Mouse (Mus musculus): ENCODE measurements around the gene Dnaaf1.

Dnaaf1 gene

DNA sequence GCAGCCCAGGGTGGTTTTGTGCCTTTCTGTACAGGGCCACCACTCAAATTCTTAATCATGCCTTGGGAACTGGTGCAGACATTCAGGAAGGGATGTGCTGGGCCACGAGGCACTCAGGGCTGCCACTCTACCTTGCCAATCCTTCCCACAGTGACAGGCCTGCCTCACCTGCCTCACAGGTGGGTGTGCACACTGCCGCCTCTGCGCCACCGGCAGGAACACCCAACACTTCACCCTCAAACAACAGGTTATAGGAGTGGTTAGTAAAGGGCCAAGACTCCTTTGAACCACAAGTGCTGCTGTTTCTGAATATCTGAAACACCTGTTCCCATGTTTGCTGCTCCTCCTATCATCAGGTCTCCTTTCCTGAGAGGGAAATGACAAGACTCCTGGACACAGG is 2.6 kb upstream of the Dnaaf1 start:
- DNase-seq = no peak

GRCm38 (mm10) chr8:119575366-119575726 is 311 bp downstream of the Dnaaf1 start:
- no peak for DNase-seq

DNA sequence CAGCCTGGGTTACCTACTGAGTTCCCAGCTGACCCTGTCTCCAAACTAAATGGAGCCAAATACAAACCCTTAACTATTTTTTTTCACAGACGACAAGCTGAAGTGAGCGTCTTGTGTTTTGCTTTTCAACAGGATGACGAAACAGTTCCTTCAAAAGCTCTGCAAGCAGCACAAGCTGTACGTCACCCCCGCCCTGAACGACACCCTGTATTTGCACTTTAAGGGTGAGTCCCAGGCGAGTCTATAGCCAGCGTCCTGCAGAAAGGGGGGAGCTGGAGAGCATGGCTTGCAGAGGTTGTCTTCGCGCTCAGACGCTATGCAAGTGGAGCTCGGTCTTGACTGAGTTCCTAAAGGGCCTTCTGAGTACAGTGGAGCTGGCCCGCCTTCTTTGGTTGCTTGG is 4.1 kb downstream of the Dnaaf1 start:
- DNase-seq = no peak

DNA sequence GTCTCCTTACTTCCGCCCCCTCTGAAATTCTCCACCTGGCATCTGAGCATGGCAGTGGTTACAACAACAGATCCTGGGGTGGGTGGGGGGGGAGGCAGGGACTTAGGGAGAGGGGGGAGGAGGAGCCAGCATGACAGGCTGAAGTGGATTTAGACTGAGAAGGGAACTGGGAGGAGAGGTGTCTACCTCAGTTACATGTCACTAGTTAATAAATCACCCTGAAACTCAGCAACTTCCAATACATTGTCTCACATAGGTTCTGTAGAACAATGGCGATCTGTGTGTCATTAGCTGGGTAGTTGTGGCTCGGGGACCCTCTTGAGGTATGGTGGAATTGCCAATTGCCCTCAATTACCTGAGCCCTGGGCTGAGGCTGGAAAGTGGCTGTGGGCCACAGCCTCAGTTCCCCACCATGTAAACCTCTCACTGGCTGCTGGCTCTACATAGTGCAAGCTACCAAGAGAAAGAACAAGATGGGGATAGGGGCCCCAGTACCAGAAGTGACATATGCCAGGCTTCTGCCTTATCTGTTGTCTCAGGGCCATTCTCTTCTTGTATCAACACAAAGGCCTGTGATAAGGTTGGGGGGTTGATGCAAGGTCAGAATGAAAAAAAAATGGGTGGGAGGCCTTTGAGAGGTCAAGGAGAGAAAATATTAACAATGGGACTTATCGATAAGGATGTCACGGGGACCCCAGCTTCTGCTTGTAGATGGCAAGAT is 5.6 kb downstream of the Dnaaf1 start:
- DNase-seq = no peak

DNA sequence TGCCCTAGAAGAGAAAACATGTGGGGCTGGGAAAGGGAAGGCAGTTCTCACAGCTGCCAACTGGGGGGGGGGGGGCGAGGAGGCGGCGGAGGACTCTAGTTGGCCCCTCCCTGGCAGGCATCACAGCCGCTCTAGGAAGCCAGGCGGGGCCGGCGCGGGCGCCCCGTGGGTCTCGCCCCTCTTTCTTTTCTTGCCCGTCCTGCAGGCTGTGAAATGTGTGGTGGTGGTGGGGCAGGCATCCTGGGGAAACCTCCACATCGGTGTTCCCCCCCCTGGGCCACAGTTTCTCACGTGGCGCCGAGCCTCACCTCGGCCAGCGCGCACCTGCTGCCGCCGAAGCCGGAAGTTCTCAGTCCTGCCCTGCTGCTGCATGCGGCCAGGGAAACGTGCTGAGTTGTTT is 10.9 kb downstream of the Dnaaf1 start:
- peak in 1 of 2 experiments; percentile 9 for DNase-seq

DNA sequence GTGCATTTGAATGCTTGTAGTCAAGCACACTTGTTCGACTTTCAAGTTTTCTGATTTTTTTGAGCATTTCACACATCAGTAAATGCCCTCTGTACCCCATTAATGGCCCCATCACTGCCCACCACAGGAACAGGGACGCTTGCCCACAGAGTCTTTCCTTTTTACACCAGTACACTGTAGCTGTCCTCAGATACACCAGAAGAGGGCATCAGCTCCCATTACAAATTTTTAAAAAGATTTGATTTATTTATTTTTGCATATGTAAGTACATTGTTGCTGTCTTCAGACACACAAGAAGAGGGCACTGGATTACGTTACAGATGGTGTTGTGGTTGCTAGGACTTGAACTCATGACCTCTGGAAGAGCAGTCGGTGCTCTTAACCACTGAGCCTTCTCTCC is 13.3 kb downstream of the Dnaaf1 start:
- DNase-seq = no peak

DNA sequence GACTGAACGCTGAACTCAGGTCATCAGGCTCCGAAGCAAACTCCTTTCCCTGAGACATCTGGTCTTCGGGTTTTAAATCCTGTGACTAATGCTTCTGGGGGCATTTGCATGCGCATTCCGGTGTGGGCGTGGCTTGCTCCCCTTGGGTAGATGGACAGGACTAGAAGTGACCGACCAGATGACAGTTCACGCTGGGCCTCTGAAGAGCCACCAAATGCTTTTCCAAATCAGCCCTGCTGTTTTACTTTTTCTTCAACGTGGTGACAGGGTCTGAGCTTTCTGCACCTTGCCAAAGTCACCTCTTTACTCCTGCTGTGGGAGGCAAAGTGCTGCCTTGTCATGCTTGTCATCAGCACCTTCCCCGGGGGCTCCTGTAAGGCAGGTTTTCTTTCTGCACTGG is 13.8 kb downstream of the Dnaaf1 start:
- no peak for DNase-seq

DNA sequence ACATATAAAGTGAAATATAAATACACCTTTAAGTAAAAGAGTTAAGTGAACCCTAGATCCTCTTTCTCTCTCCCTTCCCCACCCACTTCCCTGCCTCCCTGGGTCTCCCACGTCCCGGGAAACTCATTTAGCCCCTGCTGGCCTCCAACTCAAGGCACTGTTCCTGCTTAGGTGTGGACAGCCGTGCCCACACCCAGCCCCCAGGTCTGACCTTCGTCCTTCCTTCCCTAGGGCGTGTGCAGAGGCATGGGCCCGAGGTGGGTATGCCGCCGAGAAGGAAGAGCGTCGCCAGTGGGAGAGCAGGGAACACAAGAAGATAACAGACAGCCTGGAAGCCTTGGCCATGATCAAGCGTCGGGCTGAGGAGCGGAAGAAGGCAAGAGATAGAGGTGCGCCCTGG is 15.3 kb downstream of the Dnaaf1 start:
- no peak for DNase-seq

DNA sequence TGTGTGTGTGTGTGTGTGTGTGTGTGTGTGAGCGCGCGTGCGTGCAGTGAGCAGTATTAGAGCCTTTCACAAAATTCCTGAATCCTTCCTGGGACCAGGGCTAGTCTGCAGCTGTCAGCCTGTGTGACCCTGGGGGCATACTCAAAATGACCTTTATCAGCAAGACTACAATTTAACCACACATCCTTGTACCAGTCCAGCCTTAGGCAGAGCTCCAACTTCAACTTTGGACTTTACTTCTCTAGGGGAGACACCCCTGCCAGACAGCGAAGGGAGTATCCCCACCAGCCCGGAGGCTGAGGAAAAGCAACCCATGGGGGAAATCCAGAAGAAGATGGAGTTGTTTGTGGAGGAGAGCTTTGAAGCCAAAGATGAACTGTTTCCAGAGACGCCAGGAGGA is 16.4 kb downstream of the Dnaaf1 start:
- no peak for DNase-seq

DNA sequence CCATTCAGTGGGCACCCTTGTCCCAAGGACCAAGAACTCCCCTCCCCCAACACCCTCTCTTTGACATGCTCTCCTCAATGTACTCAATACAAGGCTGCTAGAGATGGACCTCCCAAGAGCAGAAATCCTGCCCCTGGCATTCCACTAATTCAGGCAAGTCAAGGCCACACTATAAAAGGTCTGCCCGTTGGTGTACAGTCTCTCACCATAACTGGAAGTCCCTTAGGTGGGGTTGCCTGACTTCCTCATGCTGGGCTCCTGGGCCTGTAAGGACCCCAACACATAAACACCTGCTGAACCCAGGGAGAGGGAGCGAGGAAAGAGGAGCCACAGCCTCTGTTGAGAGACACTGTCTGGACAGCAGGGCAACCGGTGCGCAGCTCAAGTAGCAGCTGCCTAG is 28.7 kb downstream of the Dnaaf1 start:
- DNase-seq = no peak

DNA sequence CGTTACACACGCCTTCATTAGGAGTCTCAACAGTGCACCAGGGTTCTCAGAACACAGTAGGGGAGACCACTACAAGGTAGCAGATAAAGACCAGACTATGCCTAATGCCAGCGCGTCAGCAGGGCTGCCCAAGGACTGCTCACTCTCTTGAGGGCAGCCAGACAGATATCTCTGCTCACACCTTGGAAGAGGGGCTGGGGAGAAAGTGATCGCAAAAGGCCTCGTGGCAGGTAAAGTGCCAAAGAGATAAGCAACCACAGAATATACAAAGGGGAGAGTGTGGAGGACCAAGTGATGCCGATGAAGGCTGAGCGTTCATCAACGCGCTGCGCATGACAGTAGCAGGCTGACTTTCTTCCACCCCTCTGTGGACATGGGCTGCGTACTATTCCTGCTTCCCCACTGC is 29.4 kb downstream of the Dnaaf1 start:
- DNase-seq = no peak

GRCm38 (mm10) chr8:119604996-119605395 is 30.0 kb downstream of the Dnaaf1 start, which contains the start of gene Taf1c:
Gene Taf1c (minus strand): TSS chr8:119605222.
- peak; percentile 97 for DNase-seq

GRCm38 (mm10) chr8:119606224-119606623 is 31.2 kb downstream of the Dnaaf1 start:
- peak; percentile 14 to 21 for DNase-seq

DNA sequence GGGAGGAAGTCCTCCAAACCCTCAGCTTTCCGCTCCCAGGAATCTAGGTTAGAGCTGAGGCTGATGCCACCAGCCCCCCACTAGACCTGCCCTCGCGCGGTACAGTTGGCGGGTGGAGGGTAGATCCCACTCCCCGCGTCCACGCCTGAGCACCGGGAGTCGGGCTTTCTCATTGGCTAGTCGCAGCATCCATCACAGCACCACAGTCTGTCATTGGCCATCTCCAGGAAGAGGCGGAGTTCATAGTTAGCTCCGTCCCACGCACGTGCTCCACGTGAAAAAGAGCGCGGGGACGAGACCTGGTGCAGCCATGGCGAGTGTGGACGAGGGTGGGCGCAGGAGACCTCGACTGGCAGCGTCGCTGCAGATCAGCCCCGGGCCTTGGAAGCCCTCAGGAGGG is 37.4 kb downstream of the Dnaaf1 start, which contains the start of gene Adad2:
Adad2 (plus strand) TSS at position 277 of the 400 bp plus-strand sequence.
- no peak for DNase-seq

DNA sequence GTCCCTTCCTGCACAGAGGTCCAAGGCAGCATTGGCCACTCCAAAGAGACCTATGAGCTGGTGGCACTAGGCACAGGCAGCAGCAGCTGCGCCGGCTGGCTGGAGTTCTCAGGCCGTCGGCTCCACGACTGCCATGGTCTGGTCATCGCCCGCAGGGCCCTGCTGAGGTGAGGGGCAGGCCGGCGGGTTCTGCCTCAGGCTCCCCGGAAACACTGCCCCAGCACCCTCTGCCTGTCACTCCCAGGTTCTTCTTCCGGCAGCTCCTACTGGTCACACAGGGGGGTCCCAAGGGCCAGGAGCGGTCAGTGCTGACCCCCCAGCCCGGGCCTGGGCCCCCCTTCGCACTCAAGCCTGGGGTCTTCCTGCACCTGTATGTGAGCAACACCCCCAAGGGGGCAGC is 40.1 kb downstream of the Dnaaf1 start:
- DNase-seq = no peak

GRCm38 (mm10) chr8:119616358-119616757 is 41.3 kb downstream of the Dnaaf1 start:
- no peak for DNase-seq

- DNase-seq = no peak
Observed at GRCm38 (mm10) chr8:119616811-119617210, 41.8 kb downstream of the Dnaaf1 start.

DNA sequence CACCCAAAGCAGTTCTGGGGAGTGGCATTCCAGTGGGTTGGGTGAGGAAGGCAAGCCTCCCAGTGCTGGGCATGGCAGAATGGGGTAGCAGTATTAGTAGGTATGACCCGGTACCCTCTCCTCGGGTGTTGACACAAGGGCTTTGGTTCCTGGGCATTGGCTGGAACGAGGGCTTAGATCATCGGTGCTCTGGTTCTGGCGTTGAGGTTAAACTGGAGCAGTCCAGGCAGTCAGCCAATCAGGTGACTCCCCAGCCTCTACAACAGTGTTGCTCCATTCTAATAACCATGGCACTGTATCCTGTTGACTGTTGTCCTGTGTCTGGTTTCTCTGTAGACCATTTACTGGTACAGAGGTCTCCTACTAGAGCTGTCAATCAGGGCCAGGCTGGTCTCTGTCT is 42.6 kb downstream of the Dnaaf1 start:
- DNase-seq = no peak

DNA sequence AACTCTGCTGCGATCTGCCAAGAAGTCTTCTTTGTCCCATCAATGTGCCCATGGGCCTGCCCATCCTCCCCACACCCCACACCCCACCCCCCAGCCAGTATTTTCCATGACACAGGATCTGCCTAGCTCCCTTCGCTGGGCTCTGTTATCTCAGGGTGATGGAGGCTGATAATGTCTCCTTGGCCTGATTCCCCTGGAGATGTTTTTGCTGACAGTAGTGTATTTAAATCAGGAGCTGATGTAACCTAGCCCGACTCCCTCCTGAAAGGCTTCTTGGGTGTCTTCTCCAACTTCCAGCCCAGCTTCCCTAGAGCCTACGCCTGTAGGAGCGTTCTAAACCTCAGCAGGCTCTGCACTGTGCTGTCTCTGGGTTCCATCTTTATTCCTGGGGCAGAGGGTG is 43.9 kb downstream of the Dnaaf1 start:
- no peak for DNase-seq

- DNase-seq = no peak
Observed at GRCm38 (mm10) chr8:119620116-119620840, 45.2 kb downstream of the Dnaaf1 start.

DNA sequence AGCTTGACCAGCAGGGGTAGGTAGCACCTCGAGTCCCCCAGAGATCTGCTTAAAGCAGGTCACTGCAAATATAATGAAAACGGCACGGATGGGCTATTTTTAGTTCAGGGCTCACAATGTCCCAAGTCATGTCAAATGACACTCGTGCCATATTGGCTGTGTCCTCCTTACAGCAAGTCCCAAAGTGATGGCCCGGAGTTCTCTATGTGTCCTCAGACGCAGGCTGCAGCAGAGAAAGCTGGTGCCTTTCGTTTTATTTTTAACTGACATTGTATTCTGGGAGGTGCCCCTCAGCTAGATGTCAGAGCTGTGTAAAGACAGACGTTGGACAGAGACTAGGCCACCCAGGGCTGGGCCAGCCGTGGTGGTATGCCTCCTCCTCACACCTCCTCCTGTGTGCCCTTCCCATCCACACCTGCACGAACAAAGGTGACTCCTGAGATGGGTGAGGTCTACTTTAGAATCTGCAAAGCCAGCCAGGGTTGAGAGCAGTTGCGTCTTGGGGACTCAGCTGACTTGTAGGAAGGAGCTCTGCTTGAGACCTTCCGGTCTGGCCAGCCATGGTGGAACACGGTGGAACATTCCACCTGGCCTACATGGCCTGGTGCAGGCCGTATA is 45.9 kb downstream of the Dnaaf1 start:
- DNase-seq = no peak

GRCm38 (mm10) chr8:119622555-119622954 is 47.5 kb downstream of the Dnaaf1 start:
- DNase-seq = no peak

DNA sequence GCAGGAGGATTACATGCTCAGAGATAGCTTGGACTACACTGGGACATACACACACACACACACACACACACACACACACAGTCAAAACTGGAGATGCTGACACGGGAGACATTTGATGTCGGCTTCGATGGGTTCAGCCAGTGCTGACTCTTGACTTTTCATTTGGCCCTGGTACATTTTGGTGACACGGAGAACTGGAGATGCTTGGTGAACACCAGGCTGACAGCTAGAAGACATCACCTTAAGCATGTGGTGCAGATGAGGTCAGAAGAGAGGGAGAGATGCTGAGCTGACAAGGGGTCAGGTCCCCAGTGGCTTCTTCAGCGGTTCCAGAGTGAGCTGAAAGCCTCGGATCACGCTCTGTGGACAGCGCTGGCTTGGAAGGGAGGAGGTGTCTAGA is 48.0 kb downstream of the Dnaaf1 start:
- no peak for DNase-seq

DNA sequence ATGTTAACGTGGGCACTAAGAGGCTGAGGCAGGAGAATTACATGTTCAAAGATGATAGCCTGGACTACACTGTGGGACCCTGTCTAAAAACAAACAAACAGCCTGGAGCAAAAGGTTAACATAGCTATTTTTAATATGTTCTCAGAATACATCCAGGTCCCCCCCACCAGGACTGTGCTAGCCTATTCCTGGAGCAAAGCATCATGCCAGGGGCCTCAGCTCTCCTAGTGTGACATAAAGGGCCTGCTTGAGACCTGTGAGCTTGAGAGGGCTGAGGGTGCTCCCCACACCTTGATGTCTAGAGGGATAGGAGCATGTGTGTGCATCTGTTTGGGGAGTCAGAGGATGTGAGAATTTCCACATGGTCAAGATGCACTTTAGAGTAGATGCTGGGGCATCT is 48.7 kb downstream of the Dnaaf1 start:
- DNase-seq = no peak

All from B cell, adult 2 months (primary cell).